Mouse (Mus musculus) cerebellum, adult 9-10 months (tissue): ENCODE measurements around the gene Nkiras1.
A peak's percentile ranks its signal among the peaks of the same experiment; 100 is the strongest.
"Not testable (repeated sequence)": the region's sequence is repeated elsewhere in the genome, so short reads cannot be mapped to it uniquely, and the experiment has no call there.

Experiments
- DNase-seq: peaks from one replicate; pipeline ENCODE4 v3.0.0; 2022

The Nkiras1 gene

GRCm38 (mm10) chr14:18270529-18271441 lies at the start of gene Nkiras1, which contains the start of gene Rpl15:
Gene Nkiras1 (plus strand): TSS chr14:18271136.
Gene Rpl15 (minus strand): TSS chr14:18271391.
- DNase-seq = peak; percentile 99

GRCm38 (mm10) chr14:18221977-18222376 lies 49.0 kb upstream of the Nkiras1 start:
- DNase-seq = no peak

- not testable (repeated sequence) for DNase-seq
Measured at GRCm38 (mm10) chr14:18225431-18225830, 45.5 kb upstream of the Nkiras1 start.

- peak; percentile 75 for DNase-seq
Measured at GRCm38 (mm10) chr14:18226181-18226580, 44.8 kb upstream of the Nkiras1 start.

- not testable (repeated sequence) for DNase-seq
Measured at GRCm38 (mm10) chr14:18229751-18230150, 41.2 kb upstream of the Nkiras1 start.

GRCm38 (mm10) chr14:18231866-18232265 lies 39.1 kb upstream of the Nkiras1 start:
- not testable (repeated sequence) for DNase-seq

GRCm38 (mm10) chr14:18233076-18233475 lies 37.9 kb upstream of the Nkiras1 start:
- DNase-seq = peak; percentile 40

GRCm38 (mm10) chr14:18233981-18234960 lies 36.7 kb upstream of the Nkiras1 start:
- DNase-seq = no peak

- DNase-seq = not testable (repeated sequence)
Measured at GRCm38 (mm10) chr14:18236496-18237235, 34.3 kb upstream of the Nkiras1 start.

- DNase-seq = no peak
Measured at GRCm38 (mm10) chr14:18237381-18237780, 33.6 kb upstream of the Nkiras1 start.

- peak; percentile 99 for DNase-seq
Measured at GRCm38 (mm10) chr14:18238131-18238749, 32.7 kb upstream of the Nkiras1 start.

- DNase-seq = peak; percentile 100
Measured at GRCm38 (mm10) chr14:18238750-18239731, 31.9 kb upstream of the Nkiras1 start, which contains the start of gene Nr1d2. Gene Nr1d2 (minus strand): TSS chr14:18239127.

GRCm38 (mm10) chr14:18240132-18240531 lies 30.8 kb upstream of the Nkiras1 start:
- peak; percentile 69 for DNase-seq

GRCm38 (mm10) chr14:18241786-18242185 lies 29.1 kb upstream of the Nkiras1 start:
- DNase-seq = no peak

GRCm38 (mm10) chr14:18242638-18243130 lies 28.3 kb upstream of the Nkiras1 start:
- no peak for DNase-seq

GRCm38 (mm10) chr14:18261203-18261602 lies 9.7 kb upstream of the Nkiras1 start:
- DNase-seq = no peak

- DNase-seq = no peak
Measured at GRCm38 (mm10) chr14:18263427-18263826, 7.5 kb upstream of the Nkiras1 start.

- DNase-seq = not testable (repeated sequence)
Measured at GRCm38 (mm10) chr14:18269947-18270528, 898 bp upstream of the Nkiras1 start.

- DNase-seq = no peak
Measured at GRCm38 (mm10) chr14:18271666-18272065, 730 bp downstream of the Nkiras1 start.

GRCm38 (mm10) chr14:18274526-18274925 lies 3.6 kb downstream of the Nkiras1 start:
- DNase-seq = no peak
